Mouse (Mus musculus): ENCODE results near the gene Stambp. TPM values are rescaled to one million over a fixed set of nuclear protein-coding genes. Genes with fewer than 3 reads are reported as not detected.

Stambp gene
- polyA plus RNA-seq, 1 experiment = 24.6 TPM

- H3K27ac ChIP-seq (ENCODE audit: insufficient read depth, low read length) = peak within 1 kb of the TSS; percentile 87
- peak within 1 kb of the TSS; percentile 59 for H3K4me3 ChIP-seq (ENCODE audit: insufficient read depth, low read length)
- no peak for TF ChIP-seq CTCF (IDR thresholded peaks at IDR 0.05; ENCODE audit: borderline replicate concordance, insufficient read depth, low read length)
- peak; percentile 85 for TF ChIP-seq POLR2A (IDR thresholded peaks at IDR 0.05; ENCODE audit: low read depth, low read length)
- no peaks in the 10 kb centered on the region; the same call in 1 of the 2 replicates for H3K4me1 ChIP-seq (ENCODE audit: control insufficient read depth, insufficient read depth, low read length)
Measured at GRCm38 (mm10) chr6:83506258-83507167, 66.0 kb downstream of the Stambp start, which contains the start of gene Dguok. Gene Dguok (minus strand): TSS chr6:83506969.

- Histone ChIP-seq H3K4me3 (ENCODE audit: insufficient read depth, low read length) (peak overlapping the region; percentile 59), H3K27ac (ENCODE audit: insufficient read depth, low read length) (no peak overlapping the region), H3K4me1 (ENCODE audit: control insufficient read depth, insufficient read depth, low read length) (no peaks in the 10 kb centered on the region)
- TF ChIP-seq POLR2A (IDR thresholded peaks at IDR 0.05; ENCODE audit: low read depth, low read length) (no peak), CTCF (IDR thresholded peaks at IDR 0.05; ENCODE audit: borderline replicate concordance, insufficient read depth, low read length) (no peak)
Measured at GRCm38 (mm10) chr6:83505554-83505953, 67.0 kb downstream of the Stambp start.

GRCm38 (mm10) chr6:83503361-83503760, 69.2 kb downstream of the Stambp start:
- Histone ChIP-seq H3K4me3 (ENCODE audit: insufficient read depth, low read length) (no peak overlapping the region), H3K4me1 (ENCODE audit: control insufficient read depth, insufficient read depth, low read length) (no peaks in the 10 kb centered on the region)
- TF ChIP-seq CTCF (IDR thresholded peaks at IDR 0.05; ENCODE audit: borderline replicate concordance, insufficient read depth, low read length) = no peak
- TF ChIP-seq POLR2A (IDR thresholded peaks at IDR 0.05; ENCODE audit: low read depth, low read length) = no peak

GRCm38 (mm10) chr6:83502656-83503055, 69.9 kb downstream of the Stambp start:
- TF ChIP-seq POLR2A (IDR thresholded peaks at IDR 0.05; ENCODE audit: low read depth, low read length) (no peak), CTCF (IDR thresholded peaks at IDR 0.05; ENCODE audit: borderline replicate concordance, insufficient read depth, low read length) (no peak)
- no peak overlapping the region for H3K27ac ChIP-seq (ENCODE audit: insufficient read depth, low read length)
- H3K4me3 ChIP-seq (ENCODE audit: insufficient read depth, low read length) = no peak overlapping the region
- no peaks in the 10 kb centered on the region for H3K4me1 ChIP-seq (ENCODE audit: control insufficient read depth, insufficient read depth, low read length)

More at GRCm38 (mm10) chr6:83503361-83503760, 69.2 kb downstream of the Stambp start:
- no peak overlapping the region for H3K27ac ChIP-seq (ENCODE audit: insufficient read depth, low read length)

GRCm38 (mm10) chr6:83501524-83502310, 70.8 kb downstream of the Stambp start:
- peaks cover 6% of the 10 kb centered on the region; the same call in 1 of the 2 replicates for H3K4me1 ChIP-seq (ENCODE audit: control insufficient read depth, insufficient read depth, low read length)
- no peak overlapping the region for H3K4me3 ChIP-seq (ENCODE audit: insufficient read depth, low read length)
- TF ChIP-seq POLR2A (IDR thresholded peaks at IDR 0.05; ENCODE audit: low read depth, low read length) = no peak
- TF ChIP-seq CTCF (IDR thresholded peaks at IDR 0.05; ENCODE audit: borderline replicate concordance, insufficient read depth, low read length) = no peak
- H3K27ac ChIP-seq (ENCODE audit: insufficient read depth, low read length) = no peak overlapping the region

- no peak for TF ChIP-seq POLR2A (IDR thresholded peaks at IDR 0.05; ENCODE audit: low read depth, low read length)
- peak; percentile 28; the same call in 1 of the 2 replicates for TF ChIP-seq CTCF (IDR thresholded peaks at IDR 0.05; ENCODE audit: borderline replicate concordance, insufficient read depth, low read length)
- Histone ChIP-seq H3K4me3 (ENCODE audit: insufficient read depth, low read length) (no peak overlapping the region), H3K4me1 (ENCODE audit: control insufficient read depth, insufficient read depth, low read length) (peaks cover 6% of the 10 kb centered on the region; the same call in 1 of the 2 replicates), H3K27ac (ENCODE audit: insufficient read depth, low read length) (no peak overlapping the region)
Measured at GRCm38 (mm10) chr6:83500462-83500861, 72.1 kb downstream of the Stambp start.

- peaks cover 6% of the 10 kb centered on the region; the same call in 1 of the 2 replicates for H3K4me1 ChIP-seq (ENCODE audit: control insufficient read depth, insufficient read depth, low read length)
- TF ChIP-seq POLR2A (IDR thresholded peaks at IDR 0.05; ENCODE audit: low read depth, low read length) (no peak), CTCF (IDR thresholded peaks at IDR 0.05; ENCODE audit: borderline replicate concordance, insufficient read depth, low read length) (no peak)
- no peak overlapping the region for H3K4me3 ChIP-seq (ENCODE audit: insufficient read depth, low read length)
- H3K27ac ChIP-seq (ENCODE audit: insufficient read depth, low read length) = no peak overlapping the region
Measured at GRCm38 (mm10) chr6:83499078-83499477, 73.5 kb downstream of the Stambp start.

GRCm38 (mm10) chr6:83496753-83497710, 75.5 kb downstream of the Stambp start:
- Histone ChIP-seq H3K4me3 (ENCODE audit: insufficient read depth, low read length) (no peak overlapping the region), H3K4me1 (ENCODE audit: control insufficient read depth, insufficient read depth, low read length) (peaks cover 6% of the 10 kb centered on the region; the same call in 1 of the 2 replicates), H3K27ac (ENCODE audit: insufficient read depth, low read length) (no peak overlapping the region)
- TF ChIP-seq POLR2A (IDR thresholded peaks at IDR 0.05; ENCODE audit: low read depth, low read length) (no peak), CTCF (IDR thresholded peaks at IDR 0.05; ENCODE audit: borderline replicate concordance, insufficient read depth, low read length) (no peak)

Measured in embryonic fibroblast, embryonic 13.5 days (primary cell).